Mouse (Mus musculus) forebrain, embryonic 15.5 days (tissue): Measurements from ENCODE around the gene Lzts2. TPM values are rescaled to one million over a fixed set of nuclear protein-coding genes. Genes with fewer than 3 reads are reported as not detected.

Experiments
- ATAC-seq: fragments of 200-750 bp; cut with Nextera tagmentation; replicated peaks from 2 replicates; pipeline ENCODE4 v1.8.0; 2017; ENCODE audit warnings: mild to moderate bottlenecking, moderate TSS enrichment, moderate library complexity
- H3K27ac ChIP-seq: fragments of 300-500 bp; sonication (generic); replicated peaks from 2 replicates; pipeline ENCODE4 v1.5.1; 2015; ENCODE audit warnings: mild to moderate bottlenecking, inconsistent platforms
- H3K27me3 ChIP-seq: fragments of 300-500 bp; sonication (generic); 2 replicates; pipeline ENCODE4 v1.6.1; 2015; ENCODE audit warnings: inconsistent platforms
- H3K36me3 ChIP-seq: fragments of 300-500 bp; sonication (generic); 2 replicates; pipeline ENCODE4 v1.6.1; 2015; ENCODE audit warnings: mild to moderate bottlenecking, inconsistent platforms
- H3K4me1 ChIP-seq: fragments of 300-500 bp; sonication (generic); 2 replicates; pipeline ENCODE4 v1.6.1; 2015; ENCODE audit warnings: inconsistent platforms
- H3K4me2 ChIP-seq: fragments of 300-500 bp; sonication (generic); replicated peaks from 2 replicates; pipeline ENCODE4 v1.6.1; 2015; ENCODE audit warnings: mild to moderate bottlenecking, inconsistent platforms
- H3K4me3 ChIP-seq: fragments of 300-500 bp; sonication (generic); 2 replicates; pipeline ENCODE4 v1.5.1; 2015; ENCODE audit warnings: mild to moderate bottlenecking, inconsistent platforms
- H3K9ac ChIP-seq: fragments of 300-500 bp; sonication (generic); replicated peaks from 2 replicates; pipeline ENCODE4 v1.6.1; 2015; ENCODE audit warnings: mild to moderate bottlenecking, inconsistent platforms
- H3K9me3 ChIP-seq: fragments of 300-500 bp; sonication (generic); 2 replicates; pipeline ENCODE4 v1.6.1; 2016; ENCODE audit warnings: inconsistent platforms
- WGBS: fragments of 180-500 bp; shearing (Covaris S2); methylation state at CpG from one replicate; pipeline ENCODE4 v1.1.7; 2015; ENCODE audit warnings: mixed read lengths; 5-methylcytosine and 5-hydroxymethylcytosine counted together
- polyA plus RNA-seq: library from polyadenylated mRNA; unstranded; fragments of >200 nt; fragmentation: Nextera tagmentation; extraction: Ambion mirVana; gene quantifications from 2 replicates; pipeline ENCODE4 v1.2.1, GENCODE M21; 2015

Gene Lzts2
- polyA plus RNA-seq, 1 experiment from 2014 or later: 25.7 TPM

DNA sequence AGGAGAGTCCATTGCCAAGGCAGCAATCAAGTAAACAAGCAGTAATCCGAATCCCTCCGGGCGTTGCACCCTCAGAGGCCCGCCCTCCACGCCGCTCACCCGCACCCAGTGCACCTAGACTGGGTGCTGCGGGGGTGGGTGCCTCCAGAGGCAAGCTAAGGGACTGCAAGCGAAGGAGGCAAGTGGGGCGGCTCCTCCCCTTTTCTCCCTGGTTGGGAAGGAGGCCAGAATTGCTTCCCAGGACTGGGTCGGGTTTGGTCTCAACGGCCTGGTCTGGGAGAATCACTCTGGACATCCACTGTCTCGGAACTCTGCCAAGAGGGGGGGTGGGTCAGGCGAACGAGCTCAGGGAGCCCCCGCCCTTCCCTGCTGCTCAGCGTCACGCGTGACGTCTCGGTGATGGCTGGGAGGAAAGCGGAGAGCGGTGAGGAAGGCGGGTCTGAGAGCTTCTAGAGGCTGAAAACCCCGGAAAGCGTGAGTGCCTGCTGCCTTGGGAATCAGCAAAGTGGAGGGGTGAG is 33.3 kb downstream of the Lzts2 start, which contains the start of gene Sfxn3:
Gene Sfxn3 (plus strand): TSS at position 87 of the 518 bp plus-strand sequence.
- Histone ChIP-seq H3K4me1 (peaks cover 42% of the 10 kb centered on the region), H3K36me3 (peaks cover 15% of the 10 kb centered on the region), H3K9ac (peak within 1 kb of the TSS; percentile 67), H3K9me3 (no peaks in the 10 kb centered on the region), H3K27ac (peak within 1 kb of the TSS; percentile 97), H3K4me3 (peak within 1 kb of the TSS; percentile 59), H3K4me2 (peak within 1 kb of the TSS; percentile 64), H3K27me3 (peaks cover 8% of the 10 kb centered on the region; the same call in 1 of the 2 replicates)
- ATAC-seq: peak; percentile 85
- WGBS: 1% methylated on average over 26 of the region's 26 CpGs

DNA sequence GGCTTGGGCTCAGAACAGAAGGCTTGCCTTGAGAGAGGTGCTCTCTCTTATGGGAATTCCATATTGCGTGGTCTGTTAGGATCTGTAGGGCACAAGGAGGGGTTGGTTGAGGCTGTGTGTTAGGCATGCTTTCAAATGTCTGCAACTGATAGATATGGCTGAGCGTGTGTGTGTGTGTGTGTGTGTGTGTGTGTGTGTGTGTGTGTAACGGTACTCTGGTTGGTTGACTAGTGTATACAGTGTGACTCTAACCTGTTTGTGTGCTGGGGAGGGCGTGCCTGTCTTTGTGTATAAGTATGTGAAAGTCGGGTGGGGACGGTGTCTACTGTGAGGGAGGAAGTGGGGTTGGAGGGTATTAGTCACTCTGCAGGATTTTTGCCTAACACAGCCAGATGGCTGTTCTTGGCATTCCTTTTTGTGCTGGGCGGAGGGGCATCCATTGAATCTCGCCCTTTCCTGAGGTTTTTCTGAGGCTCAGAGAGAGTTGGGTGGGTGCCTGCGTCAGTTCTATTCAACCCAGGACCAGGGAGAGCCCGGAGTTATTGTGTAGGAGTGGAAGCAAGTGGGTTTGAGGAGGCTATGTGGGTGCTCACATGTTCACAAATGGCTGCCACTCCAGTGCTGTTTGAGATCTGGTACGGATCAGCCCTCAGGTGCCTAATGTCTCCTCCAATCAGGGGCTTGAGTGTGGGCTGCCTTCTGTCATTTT is 33.9 kb downstream of the Lzts2 start:
- H3K9ac ChIP-seq: peak overlapping the region; percentile 67
- WGBS: 16% methylated on average over 11 of the region's 11 CpGs
- H3K36me3 ChIP-seq: peaks cover 21% of the 10 kb centered on the region
- H3K4me1 ChIP-seq: peaks cover 42% of the 10 kb centered on the region
- H3K4me3 ChIP-seq: peak overlapping the region; percentile 59
- peak overlapping the region; percentile 97 for H3K27ac ChIP-seq
- ATAC-seq: peak; percentile 38
- peaks cover 8% of the 10 kb centered on the region; the same call in 1 of the 2 replicates for H3K27me3 ChIP-seq
- H3K4me2 ChIP-seq: peak overlapping the region; percentile 64
- no peaks in the 10 kb centered on the region for H3K9me3 ChIP-seq

DNA sequence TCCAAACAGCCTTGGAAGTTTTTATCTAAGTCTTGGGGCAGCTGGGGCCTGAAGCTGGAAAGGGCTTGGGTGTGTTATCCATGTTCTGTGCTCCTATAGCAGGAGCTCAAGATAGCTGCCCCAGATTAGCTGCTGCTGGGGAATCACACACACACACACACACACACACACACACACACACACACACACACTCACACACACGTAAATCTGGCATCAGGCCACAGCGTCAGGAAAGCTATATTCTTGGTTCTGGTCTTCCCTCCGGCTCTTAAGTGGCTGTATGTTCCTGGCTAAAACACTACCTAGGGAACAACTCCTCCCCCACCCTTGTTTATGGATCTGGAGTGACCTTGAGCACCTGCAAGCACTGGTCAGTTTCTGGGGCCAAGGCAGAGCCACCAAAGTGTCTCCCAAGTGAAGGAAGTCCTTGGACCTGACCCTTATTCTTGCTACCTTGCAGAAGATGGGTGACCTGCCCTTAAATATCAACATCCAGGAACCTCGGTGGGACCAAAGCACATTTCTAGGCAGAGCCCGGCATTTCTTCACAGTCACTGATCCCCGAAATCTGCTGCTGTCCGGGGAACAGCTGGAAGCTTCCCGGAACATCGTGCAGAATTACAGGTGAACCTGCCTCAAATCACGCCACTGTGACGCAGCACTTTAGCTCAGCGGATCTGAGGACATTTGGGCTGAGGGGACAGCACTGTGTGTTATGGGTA is 34.6 kb downstream of the Lzts2 start:
- Histone ChIP-seq H3K27me3 (peaks cover 8% of the 10 kb centered on the region; the same call in 1 of the 2 replicates), H3K36me3 (peaks cover 28% of the 10 kb centered on the region), H3K9ac (peak overlapping the region; percentile 67), H3K27ac (peak overlapping the region; percentile 97), H3K4me3 (peak overlapping the region; percentile 59), H3K9me3 (no peaks in the 10 kb centered on the region), H3K4me1 (peaks cover 42% of the 10 kb centered on the region), H3K4me2 (peak overlapping the region; percentile 64)
- WGBS: 78% methylated on average over 12 of the region's 12 CpGs
- no peak for ATAC-seq

- H3K4me1 ChIP-seq: peaks cover 42% of the 10 kb centered on the region
- ATAC-seq: no peak
- peaks cover 8% of the 10 kb centered on the region; the same call in 1 of the 2 replicates for H3K27me3 ChIP-seq
- H3K4me3 ChIP-seq: no peak overlapping the region
- peaks cover 33% of the 10 kb centered on the region for H3K36me3 ChIP-seq
- H3K4me2 ChIP-seq: peak overlapping the region; percentile 64; the same call in 1 of the 2 replicates
- no peak overlapping the region for H3K27ac ChIP-seq
- no peaks in the 10 kb centered on the region for H3K9me3 ChIP-seq
- H3K9ac ChIP-seq: no peak overlapping the region
- 81% methylated on average over 9 of the region's 9 CpGs for WGBS
These were observed 35.3 kb downstream of the Lzts2 start for GRCm38 (mm10) chr19:45049523-45049922.

GRCm38 (mm10) chr19:45053451-45053850 is 39.2 kb downstream of the Lzts2 start:
- WGBS: 89% methylated on average over 8 of the region's 8 CpGs
- no peak overlapping the region for H3K4me2 ChIP-seq
- ATAC-seq: no peak
- no peaks in the 10 kb centered on the region for H3K9me3 ChIP-seq
- peaks cover 41% of the 10 kb centered on the region for H3K36me3 ChIP-seq
- H3K4me1 ChIP-seq: peaks cover 42% of the 10 kb centered on the region
- no peak overlapping the region for H3K9ac ChIP-seq
- no peaks in the 10 kb centered on the region for H3K27me3 ChIP-seq
- H3K27ac ChIP-seq: no peak overlapping the region
- no peak overlapping the region for H3K4me3 ChIP-seq

DNA sequence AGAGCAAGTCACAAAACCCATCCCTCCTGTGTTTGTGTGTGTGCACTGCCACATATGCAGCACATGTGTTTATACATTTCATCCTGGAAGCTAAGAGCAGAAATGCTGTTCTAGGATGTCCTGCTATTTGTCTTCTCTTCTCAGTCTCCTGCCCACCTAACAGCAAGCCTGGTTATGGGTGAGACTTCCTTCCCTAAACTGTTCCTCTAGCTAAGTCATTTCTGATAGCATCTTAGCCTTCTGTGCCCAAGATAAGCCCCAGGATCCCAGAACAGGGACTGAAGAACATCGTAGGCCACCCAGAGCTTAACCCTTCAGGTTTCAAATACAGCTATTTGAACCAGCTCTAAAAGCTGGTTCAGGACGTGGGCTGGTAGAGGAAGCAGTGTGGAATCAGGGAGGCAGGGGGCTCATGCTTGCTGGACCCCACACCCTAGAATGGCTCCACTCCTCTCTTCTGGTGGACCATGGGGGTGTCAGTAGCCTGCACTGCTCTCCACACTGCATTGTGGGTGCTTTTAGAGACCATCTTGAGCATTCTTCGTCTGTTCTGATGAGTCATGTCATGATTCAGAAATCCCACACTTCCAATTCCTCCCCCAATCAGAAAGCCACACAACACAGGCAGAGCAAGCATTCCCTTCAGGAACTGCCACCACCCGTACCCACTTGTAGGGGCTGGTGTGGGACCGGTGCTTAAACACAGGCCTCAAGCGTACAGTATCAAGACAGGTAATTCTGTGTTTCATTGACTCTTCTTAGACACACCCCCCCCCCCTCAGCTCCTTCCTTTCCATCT is 40.9 kb downstream of the Lzts2 start:
- WGBS: 87% methylated on average over 6 of the region's 6 CpGs
- Histone ChIP-seq H3K27ac (no peak overlapping the region), H3K9me3 (no peaks in the 10 kb centered on the region), H3K4me2 (no peak overlapping the region), H3K27me3 (no peaks in the 10 kb centered on the region), H3K4me1 (peaks cover 33% of the 10 kb centered on the region), H3K9ac (no peak overlapping the region), H3K36me3 (peaks cover 36% of the 10 kb centered on the region), H3K4me3 (no peak overlapping the region)
- ATAC-seq: no peak

- WGBS: 50% methylated on average over 4 of the region's 4 CpGs
- no peak for ATAC-seq
- Histone ChIP-seq H3K9ac (no peak overlapping the region), H3K36me3 (peaks cover 33% of the 10 kb centered on the region), H3K4me1 (peaks cover 24% of the 10 kb centered on the region), H3K4me2 (no peak overlapping the region), H3K9me3 (no peaks in the 10 kb centered on the region), H3K27ac (peak overlapping the region; percentile 99; the same call in 1 of the 2 replicates), H3K4me3 (no peak overlapping the region), H3K27me3 (no peaks in the 10 kb centered on the region)
These were observed 42.1 kb downstream of the Lzts2 start for GRCm38 (mm10) chr19:45056364-45056763.

DNA sequence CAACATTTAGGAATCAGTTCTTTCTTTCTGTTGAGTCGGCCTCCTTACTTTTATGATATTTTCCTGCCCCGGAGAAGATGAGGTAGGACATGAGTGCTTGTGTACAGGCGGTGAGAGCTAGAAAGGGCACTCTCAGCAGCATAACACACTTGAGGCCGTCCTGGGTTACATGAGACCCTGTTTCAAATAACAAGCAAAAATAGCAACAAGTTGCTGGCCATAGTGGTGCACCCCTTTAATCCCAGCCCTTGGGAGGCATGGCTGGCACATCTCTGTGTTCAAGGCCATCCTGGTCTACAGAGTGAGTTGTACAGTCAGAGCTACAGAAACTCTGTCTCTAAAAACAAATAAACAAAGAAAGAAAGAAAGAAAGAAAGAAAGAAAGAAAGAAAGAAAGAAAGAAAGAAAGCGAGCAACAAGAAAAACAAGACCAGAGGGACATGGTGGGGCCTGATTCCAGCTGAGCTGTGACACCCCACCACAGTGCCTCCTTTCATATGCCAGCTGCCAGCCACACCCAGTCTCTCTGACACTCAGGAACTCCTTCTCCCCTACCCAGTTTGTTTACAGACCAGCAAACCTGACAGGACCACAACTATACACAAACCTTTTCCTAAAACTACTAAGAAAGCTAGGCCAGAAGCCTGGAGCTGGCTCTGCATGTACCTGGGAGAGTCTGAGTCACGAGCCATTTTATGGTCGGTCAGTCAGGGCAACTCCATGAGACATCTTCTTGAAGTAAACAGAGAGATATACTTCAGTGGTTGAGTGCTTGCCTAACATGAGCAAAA is 42.9 kb downstream of the Lzts2 start:
- Histone ChIP-seq H3K9ac (no peak overlapping the region), H3K4me2 (peak overlapping the region; percentile 68), H3K36me3 (peaks cover 28% of the 10 kb centered on the region), H3K4me3 (peak overlapping the region; percentile 53; the same call in 1 of the 2 replicates), H3K9me3 (no peaks in the 10 kb centered on the region), H3K27ac (peak overlapping the region; percentile 99), H3K4me1 (peaks cover 24% of the 10 kb centered on the region), H3K27me3 (no peaks in the 10 kb centered on the region)
- ATAC-seq: no peak
- WGBS: 87% methylated on average over 7 of the region's 7 CpGs

DNA sequence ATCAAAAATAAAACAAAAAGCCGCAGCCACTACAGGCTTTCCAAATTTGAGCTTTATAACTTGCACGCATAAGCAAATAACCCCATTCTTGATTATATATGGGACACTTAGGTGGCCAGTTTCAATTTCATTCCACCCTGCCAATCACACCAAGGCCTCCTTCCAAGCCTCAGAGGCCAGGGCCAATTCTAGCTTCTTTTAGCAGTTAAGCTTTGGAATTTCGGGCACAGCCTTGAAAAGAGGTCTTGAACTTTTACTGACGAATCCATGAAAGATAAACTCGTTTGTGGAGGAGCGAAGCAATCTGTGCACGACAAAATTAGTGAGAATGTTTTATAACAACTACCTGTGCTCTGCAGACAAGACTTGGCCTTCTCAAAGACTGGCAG is 43.5 kb downstream of the Lzts2 start:
- H3K9me3 ChIP-seq: no peaks in the 10 kb centered on the region
- peak overlapping the region; percentile 68 for H3K4me2 ChIP-seq
- WGBS: 47% methylated on average over 7 of the region's 7 CpGs
- H3K4me3 ChIP-seq: peak overlapping the region; percentile 53
- no peak for ATAC-seq
- peaks cover 24% of the 10 kb centered on the region for H3K4me1 ChIP-seq
- H3K36me3 ChIP-seq: peaks cover 24% of the 10 kb centered on the region
- no peaks in the 10 kb centered on the region for H3K27me3 ChIP-seq
- peak overlapping the region; percentile 99 for H3K27ac ChIP-seq
- H3K9ac ChIP-seq: peak overlapping the region; percentile 78

DNA sequence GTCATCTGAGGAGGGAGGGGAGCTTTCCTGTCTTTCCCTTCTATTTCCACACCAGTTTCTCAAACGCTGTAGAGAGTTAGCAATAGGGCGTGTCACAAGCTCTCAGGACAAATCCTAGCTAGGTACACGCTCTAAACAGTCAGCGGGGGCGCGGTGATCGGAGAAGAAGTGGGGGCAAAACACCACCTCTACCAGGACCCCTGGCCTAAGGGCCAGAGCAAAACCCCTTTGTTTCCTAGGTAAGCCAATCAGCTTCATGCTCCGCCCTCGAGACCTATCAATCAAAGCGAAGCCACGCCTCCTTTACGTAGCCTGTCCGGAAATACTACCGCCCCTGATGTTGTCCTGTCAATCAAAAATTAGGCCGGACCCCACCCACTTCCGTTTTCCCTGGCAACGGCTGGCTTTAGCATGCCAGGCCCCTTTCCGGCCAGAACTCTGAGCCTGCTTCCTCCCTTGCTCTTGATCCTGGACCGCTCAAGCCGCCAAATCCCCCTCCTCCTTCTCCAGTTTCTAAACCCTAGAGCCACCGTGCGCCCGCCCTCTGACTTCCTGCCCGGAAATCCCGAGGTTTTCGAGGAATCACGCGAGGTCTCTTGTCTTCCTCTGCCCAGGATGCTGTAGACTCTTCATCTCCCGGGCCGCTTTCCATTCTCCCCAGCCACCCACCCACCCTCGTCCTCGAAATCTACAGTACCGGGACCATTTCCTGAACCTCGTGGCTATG is 44.1 kb downstream of the Lzts2 start:
- peaks cover 18% of the 10 kb centered on the region for H3K36me3 ChIP-seq
- H3K27me3 ChIP-seq: no peaks in the 10 kb centered on the region
- H3K9me3 ChIP-seq: no peaks in the 10 kb centered on the region
- peaks cover 24% of the 10 kb centered on the region for H3K4me1 ChIP-seq
- peak overlapping the region; percentile 68 for H3K4me2 ChIP-seq
- H3K27ac ChIP-seq: peak overlapping the region; percentile 99
- peak overlapping the region; percentile 53 for H3K4me3 ChIP-seq
- H3K9ac ChIP-seq: peak overlapping the region; percentile 78
- under 1% methylated on average over 34 of the region's 34 CpGs for WGBS
- peak; percentile 91 for ATAC-seq
